Mouse (Mus musculus): ENCODE measurements around the gene Poc5. TPM values are rescaled to one million over a fixed set of nuclear protein-coding genes. Genes with fewer than 3 reads are reported as not detected.

Gene Poc5
- polyA plus RNA-seq (2015; fragmentation: Illumina TruSeq; extraction: RNeasy Lipid Tissue Mini Kit (QIAGEN cat#74804); ENCODE audit: insufficient read depth, low replicate concordance), result 19.2 TPM

GRCm38 (mm10) chr13:96388042-96388888, at the start of gene Poc5:
Poc5 (plus strand) TSS chr13:96388294.

Other genes with a start within 250 kb of the Poc5 start
- gene Ankdd1b, start 82.9 kb downstream of the Poc5 start, polyA plus RNA-seq (2015; fragmentation: Illumina TruSeq; extraction: RNeasy Lipid Tissue Mini Kit (QIAGEN cat#74804); ENCODE audit: insufficient read depth, low replicate concordance), result not detected
- gene Gm17622, start 102.4 kb downstream of the Poc5 start, polyA plus RNA-seq (2015; fragmentation: Illumina TruSeq; extraction: RNeasy Lipid Tissue Mini Kit (QIAGEN cat#74804); ENCODE audit: insufficient read depth, low replicate concordance), result not detected
- gene Polk, start 154.3 kb downstream of the Poc5 start, polyA plus RNA-seq (2015; fragmentation: Illumina TruSeq; extraction: RNeasy Lipid Tissue Mini Kit (QIAGEN cat#74804); ENCODE audit: insufficient read depth, low replicate concordance), result 14.6 TPM
- 68.1 TPM for gene Col4a3bp, start 154.3 kb downstream of the Poc5 start, polyA plus RNA-seq (2015; fragmentation: Illumina TruSeq; extraction: RNeasy Lipid Tissue Mini Kit (QIAGEN cat#74804); ENCODE audit: insufficient read depth, low replicate concordance)

All from spleen, adult 10 weeks (tissue).